Mouse (Mus musculus) hindbrain, postnatal 0 days (tissue): Measurements from ENCODE around the gene Gm20458. TPM values are rescaled to one million over a fixed set of nuclear protein-coding genes. Genes with fewer than 3 reads are reported as not detected.

Source experiments
- ATAC-seq: fragments of 200-750 bp; cut with Nextera tagmentation; 2 replicates; pipeline ENCODE4 v1.8.0; 2017; ENCODE audit warnings: mild to moderate bottlenecking, moderate TSS enrichment, moderate library complexity
- DNase-seq: peaks from one replicate; pipeline ENCODE4 v3.0.0-alpha.2; 2015; ENCODE audit warnings: low spot score
- H3K27ac ChIP-seq: fragments of 300-500 bp; sonication (generic); 2 replicates; pipeline ENCODE4 v1.5.1; 2014; ENCODE audit warnings: mild to moderate bottlenecking
- H3K27me3 ChIP-seq: fragments of 300-500 bp; sonication (generic); 2 replicates; pipeline ENCODE4 v1.6.1; 2014; ENCODE audit warnings: low read length, mixed read lengths; ENCODE audit not compliant: insufficient read depth
- H3K36me3 ChIP-seq: fragments of 300-500 bp; sonication (generic); 2 replicates; pipeline ENCODE4 v1.6.1; 2014; ENCODE audit warnings: low read length, mixed read lengths; ENCODE audit not compliant: insufficient read depth
- H3K4me1 ChIP-seq: fragments of 300-500 bp; sonication (generic); 2 replicates; pipeline ENCODE4 v1.6.1; 2014; ENCODE audit warnings: antibody characterized with exemption, low read length, mixed read lengths; ENCODE audit not compliant: insufficient read depth
- H3K4me2 ChIP-seq: fragments of 300-500 bp; sonication (generic); 2 replicates; pipeline ENCODE4 v1.6.1; 2014; ENCODE audit warnings: low read depth, mild to moderate bottlenecking, low read length, moderate library complexity, mixed read lengths
- H3K4me3 ChIP-seq: fragments of 300-500 bp; sonication (generic); 2 replicates; pipeline ENCODE4 v1.5.1; 2014; ENCODE audit warnings: low read length
- H3K9ac ChIP-seq: fragments of 300-500 bp; sonication (generic); replicated peaks from 2 replicates; pipeline ENCODE4 v1.6.1; 2014; ENCODE audit warnings: mild to moderate bottlenecking, low read length, moderate library complexity, mixed read lengths
- H3K9me3 ChIP-seq: fragments of 300-500 bp; sonication (generic); 2 replicates; pipeline ENCODE4 v1.6.1; 2016; ENCODE audit warnings: low read length, mixed read lengths
- CTCF ChIP-seq: IDR thresholded peaks from 2 replicates; pipeline ENCODE4 v1.5.1; 2016; ENCODE audit warnings: antibody characterized with exemption, control low read depth, low read depth
- WGBS: fragments of 180-500 bp; shearing (Covaris S2); extraction: QIAGEN DNeasy Blood & Tissue Kit; methylation state at CpG from one replicate; pipeline ENCODE4 v1.1.7; 2014; 5-methylcytosine and 5-hydroxymethylcytosine counted together
- polyA plus RNA-seq: library from polyadenylated mRNA; unstranded; fragments of >200 nt; fragmentation: Nextera tagmentation; extraction: Ambion mirVana; gene quantifications from 2 replicates; pipeline ENCODE4 v1.2.1, GENCODE M21; 2015
- total RNA-seq: library from RNA; depleted of rRNA; stranded (reverse); fragments of >200 nt; gene quantifications from 2 replicates; pipeline ENCODE4 v1.2.3, GENCODE M21; 2014

Gene Gm20458
- total and polyA plus RNA-seq, 2 experiments from 2014 or later, result 9.6 to 34.4 TPM

DNA sequence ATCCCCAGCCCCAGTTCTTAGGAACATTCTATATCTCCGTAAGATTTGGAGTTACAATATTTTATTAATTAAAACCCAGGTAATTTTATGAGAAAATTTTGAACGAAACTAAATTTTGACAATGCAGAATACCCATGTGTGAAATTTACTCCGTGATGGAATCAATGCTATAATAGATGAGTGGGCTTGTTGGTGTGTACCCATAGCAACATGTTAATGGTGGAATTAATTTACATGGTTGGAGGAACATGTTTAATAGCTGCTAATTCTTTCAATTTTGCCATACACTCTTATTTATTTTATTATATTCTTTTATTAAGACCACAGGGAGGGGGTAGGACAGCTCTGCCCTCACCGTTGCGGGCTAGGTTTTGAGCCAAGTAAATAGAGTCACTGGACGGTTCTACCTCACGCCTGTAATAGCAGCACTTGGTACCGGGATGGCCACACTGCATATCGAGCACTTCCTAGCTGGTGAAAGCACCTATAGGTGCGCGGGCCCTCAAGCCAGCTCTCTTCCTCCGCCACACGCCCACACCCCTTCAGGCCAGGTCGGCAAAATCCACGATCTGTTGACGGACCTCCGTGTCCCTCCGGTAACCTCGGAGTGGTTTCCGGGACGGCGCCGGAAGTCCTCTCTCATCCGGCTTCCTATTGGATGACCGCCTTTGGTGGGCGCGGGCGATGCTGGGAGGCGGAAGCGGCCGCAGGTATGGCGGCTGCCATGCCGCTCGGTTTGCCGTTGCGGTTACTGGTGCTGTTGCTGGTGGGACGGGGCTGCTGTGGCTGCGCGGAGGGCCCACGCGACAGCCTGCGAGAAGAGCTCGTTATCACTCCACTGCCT lies 36.3 kb downstream of the Gm20458 start, which contains the start of gene Pigt:
TSS of gene Pigt (plus strand) at position 674 of the 844 bp plus-strand sequence.
- Histone ChIP-seq H3K9ac (peak within 1 kb of the TSS; percentile 57), H3K4me3 (peak within 1 kb of the TSS; percentile 87), H3K27ac (peak within 1 kb of the TSS; percentile 86), H3K27me3 (no peaks in the 10 kb centered on the region), H3K9me3 (no peaks in the 10 kb centered on the region), H3K4me2 (peak within 1 kb of the TSS; percentile 100), H3K36me3 (peaks cover 7% of the 10 kb centered on the region; the same call in 1 of the 2 replicates), H3K4me1 (peaks cover 10% of the 10 kb centered on the region)
- ATAC-seq (peak; percentile 84), DNase-seq (peak; percentile 93)
- no peak for TF ChIP-seq CTCF
- 4% methylated on average over 41 of the region's 43 CpGs for WGBS

DNA sequence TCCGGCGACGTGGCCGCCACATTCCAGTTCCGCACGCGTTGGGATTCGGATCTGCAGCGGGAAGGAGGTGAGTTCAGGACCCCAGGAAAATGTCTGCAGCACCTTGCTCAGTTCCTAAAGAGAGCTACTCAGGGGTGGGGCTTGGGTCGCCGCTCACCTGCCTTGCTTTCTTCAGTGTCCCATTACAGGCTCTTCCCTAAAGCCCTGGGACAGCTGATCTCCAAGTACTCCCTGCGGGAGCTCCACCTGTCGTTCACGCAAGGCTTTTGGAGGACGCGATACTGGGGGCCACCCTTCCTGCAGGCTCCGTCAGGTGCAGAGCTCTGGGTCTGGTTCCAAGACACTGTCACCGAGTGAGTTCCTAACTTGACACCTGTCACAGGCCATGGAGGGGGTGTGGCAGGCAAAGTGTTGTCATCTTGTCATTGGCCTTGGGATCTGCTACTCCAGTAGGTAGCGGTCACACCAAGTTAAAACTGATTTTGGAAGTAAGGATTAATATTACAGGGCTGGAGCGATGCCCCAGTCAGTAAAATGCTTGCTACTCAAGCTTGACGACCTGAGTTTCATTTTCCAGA lies 37.0 kb downstream of the Gm20458 start:
- Histone ChIP-seq H3K4me2 (peak overlapping the region; percentile 100), H3K9me3 (no peaks in the 10 kb centered on the region), H3K36me3 (peaks cover 12% of the 10 kb centered on the region; the same call in 1 of the 2 replicates), H3K4me1 (peaks cover 10% of the 10 kb centered on the region), H3K9ac (peak overlapping the region; percentile 57), H3K27me3 (no peaks in the 10 kb centered on the region), H3K4me3 (peak overlapping the region; percentile 87), H3K27ac (peak overlapping the region; percentile 86)
- DNase-seq (no peak), ATAC-seq (peak; percentile 10; the same call in 1 of the 2 replicates)
- WGBS, result 6% methylated on average over 21 of the region's 21 CpGs
- no peak for TF ChIP-seq CTCF

DNA sequence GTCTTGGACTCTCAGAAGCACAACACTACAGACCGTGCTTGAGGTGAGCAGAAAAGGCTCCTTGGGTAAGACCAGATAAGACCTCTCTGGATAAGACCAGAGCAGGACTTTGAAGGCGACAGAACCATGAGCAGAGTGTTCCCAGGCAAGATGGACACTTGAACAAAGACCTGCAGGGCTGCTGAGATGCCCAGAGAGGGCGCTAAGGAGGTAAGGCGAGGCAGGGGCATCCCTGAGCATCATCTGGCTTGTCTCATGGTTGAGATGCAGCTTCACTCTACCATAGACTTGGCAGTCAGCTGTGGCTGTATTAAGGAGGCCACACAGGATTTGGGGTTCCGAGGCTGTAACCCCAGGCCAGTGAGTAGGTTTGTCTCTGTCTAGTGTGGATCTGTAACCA lies 38.5 kb downstream of the Gm20458 start:
- Histone ChIP-seq H3K4me1 (peaks cover 10% of the 10 kb centered on the region), H3K27ac (no peak overlapping the region), H3K9me3 (0 out of 2 replicates have a peak, but pooled peaks cover 2% of the 10 kb centered on the region), H3K27me3 (no peaks in the 10 kb centered on the region), H3K4me3 (no peak overlapping the region), H3K9ac (no peak overlapping the region), H3K4me2 (no peak overlapping the region), H3K36me3 (peaks cover 26% of the 10 kb centered on the region)
- ATAC-seq, result no peak
- DNase-seq, result no peak
- 74% methylated on average over 5 of the region's 5 CpGs for WGBS
- peak; percentile 28; the same call in 1 of the 2 replicates for TF ChIP-seq CTCF

DNA sequence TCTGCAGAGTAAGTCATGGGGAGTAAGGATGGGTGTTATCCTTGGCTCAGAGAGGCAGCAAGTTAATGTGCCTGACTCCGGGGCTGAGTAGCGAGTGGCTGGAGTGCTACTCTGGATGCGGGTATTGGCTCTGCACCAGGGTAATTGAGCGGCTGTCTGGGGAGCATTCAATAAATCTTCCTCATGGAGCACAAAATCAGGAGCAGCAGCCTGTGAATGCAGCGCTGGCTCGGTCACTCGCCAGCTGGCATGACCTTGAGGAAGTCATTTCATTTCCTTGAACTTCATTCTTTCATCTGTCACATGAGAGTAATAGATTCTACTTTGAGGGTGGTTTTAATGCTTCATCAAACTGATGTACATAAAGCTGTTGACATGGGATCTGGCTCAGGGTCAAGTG lies 39.7 kb downstream of the Gm20458 start:
- no peak overlapping the region for H3K27ac ChIP-seq
- WGBS, result 62% methylated on average over 7 of the region's 7 CpGs
- H3K4me1 ChIP-seq, result peaks cover 10% of the 10 kb centered on the region
- peak; percentile 53 for DNase-seq
- peaks cover 35% of the 10 kb centered on the region for H3K36me3 ChIP-seq
- H3K4me3 ChIP-seq, result no peak overlapping the region
- ATAC-seq, result no peak
- no peak overlapping the region for H3K9ac ChIP-seq
- no peak for TF ChIP-seq CTCF
- H3K27me3 ChIP-seq, result no peaks in the 10 kb centered on the region
- H3K4me2 ChIP-seq, result no peak overlapping the region
- H3K9me3 ChIP-seq, result 0 out of 2 replicates have a peak, but pooled peaks cover 2% of the 10 kb centered on the region

DNA sequence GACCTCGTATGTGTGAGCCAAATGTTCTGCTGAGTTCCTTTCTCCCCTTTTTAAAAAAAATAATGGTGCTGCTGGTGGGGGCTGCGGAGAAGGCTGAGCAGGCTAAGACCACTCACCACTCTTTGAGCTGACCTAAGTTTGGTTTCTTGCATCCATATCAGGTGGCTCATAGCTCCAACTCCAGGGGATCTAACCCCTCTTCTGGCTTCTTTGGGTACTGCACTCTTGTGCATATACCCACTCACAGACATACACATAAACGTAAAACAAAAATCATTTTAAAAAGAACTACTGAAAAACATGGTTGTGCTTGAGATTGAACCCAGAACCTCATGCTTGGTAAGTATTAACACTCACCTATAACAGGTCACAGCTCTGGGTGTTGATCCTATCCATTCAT lies 44.2 kb downstream of the Gm20458 start:
- H3K27ac ChIP-seq, result no peak overlapping the region
- ATAC-seq, result no peak
- peaks cover 43% of the 10 kb centered on the region for H3K36me3 ChIP-seq
- H3K4me3 ChIP-seq, result no peak overlapping the region
- H3K4me1 ChIP-seq, result no peaks in the 10 kb centered on the region
- TF ChIP-seq CTCF, result peak; percentile 10; the same call in 1 of the 2 replicates
- no peaks in the 10 kb centered on the region for H3K27me3 ChIP-seq
- no peak overlapping the region for H3K4me2 ChIP-seq
- DNase-seq, result no peak
- H3K9ac ChIP-seq, result no peak overlapping the region
- 0 out of 2 replicates have a peak, but pooled peaks cover 2% of the 10 kb centered on the region for H3K9me3 ChIP-seq
- 93% methylated on average over 3 of the region's 3 CpGs for WGBS

DNA sequence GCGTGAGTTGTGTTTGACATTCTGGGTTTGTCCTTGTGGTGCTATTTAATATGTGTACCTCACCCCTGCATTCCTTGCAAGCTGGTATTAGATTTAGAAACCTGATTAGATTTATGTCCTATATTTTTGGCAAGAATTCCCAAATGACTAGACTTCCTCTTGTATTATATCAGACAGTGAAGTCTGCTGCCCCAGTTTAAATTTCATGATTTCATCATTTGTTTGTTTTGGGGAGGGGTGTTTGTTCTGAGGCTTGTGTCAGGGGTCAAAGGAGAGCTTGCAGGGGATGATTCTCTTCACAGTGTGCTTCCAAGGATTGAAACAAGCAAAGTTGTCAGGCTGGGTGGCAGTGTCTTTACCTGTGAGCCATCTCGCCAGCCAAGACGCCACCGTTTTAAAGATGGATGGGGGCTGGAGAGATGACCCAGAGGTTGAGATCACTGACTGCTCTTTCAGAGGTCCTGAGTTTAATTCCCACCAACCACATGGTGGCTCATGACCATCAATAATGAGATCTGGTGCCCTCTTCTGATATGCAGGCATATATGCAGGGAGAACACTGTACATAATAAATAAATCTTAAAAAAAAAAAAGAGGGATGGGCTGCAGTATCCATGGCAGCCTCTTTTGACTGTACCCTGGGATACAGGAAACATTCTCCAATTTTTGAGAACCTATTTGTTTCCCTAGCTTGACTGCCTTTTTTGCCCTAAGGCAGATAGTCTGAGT lies 45.0 kb downstream of the Gm20458 start:
- Histone ChIP-seq H3K4me2 (no peak overlapping the region), H3K27me3 (no peaks in the 10 kb centered on the region), H3K27ac (no peak overlapping the region), H3K4me1 (no peaks in the 10 kb centered on the region), H3K9me3 (0 out of 2 replicates have a peak, but pooled peaks cover 2% of the 10 kb centered on the region), H3K9ac (no peak overlapping the region), H3K36me3 (peaks cover 43% of the 10 kb centered on the region), H3K4me3 (no peak overlapping the region)
- no peak for ATAC-seq
- no peak for DNase-seq
- peak; percentile 32 for TF ChIP-seq CTCF
- WGBS, result 92% methylated on average over 4 of the region's 4 CpGs
